Mouse (Mus musculus) thymus, postnatal 36 days (tissue): ENCODE results near the gene Ift140.

Experiments
- DNase-seq, 2 experiments: peaks; one replicate each; pipeline ENCODE4 v3.0.0; 2022; ENCODE audit warnings: mixed read lengths in 2 of 2

Ift140 gene

DNA sequence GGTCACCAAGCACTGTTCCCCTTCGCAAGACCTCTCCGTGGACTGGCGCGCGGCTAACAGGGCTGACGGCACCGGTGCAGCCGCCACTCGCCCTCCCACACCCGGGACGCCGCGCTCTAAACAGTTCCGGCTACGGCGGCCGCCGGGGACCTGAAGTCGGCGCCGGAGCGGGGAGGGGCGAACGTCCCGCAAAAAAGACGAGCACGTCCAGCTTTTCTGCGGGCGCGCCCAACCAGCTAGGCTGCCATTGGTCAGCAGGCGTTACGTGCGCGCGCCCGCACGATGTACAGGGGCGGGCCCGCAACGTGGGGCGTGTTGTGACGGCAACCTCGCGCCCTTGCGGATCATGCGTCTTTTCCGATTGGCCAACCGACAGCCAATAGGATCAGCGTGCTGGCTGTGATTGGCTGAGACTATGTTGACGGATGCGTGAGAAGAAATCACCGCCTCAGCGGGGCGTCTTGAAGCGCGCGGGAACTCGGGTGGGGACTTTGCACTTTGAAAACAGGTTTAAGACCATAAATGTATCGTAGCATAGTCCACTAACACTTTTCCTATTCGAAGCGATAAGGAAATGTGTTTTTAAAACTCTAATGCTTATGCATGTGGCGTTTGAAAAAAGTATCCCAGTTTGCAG is at the start of gene Ift140, which contains the start of gene Cramp1l:
Gene Ift140, plus strand, starts transcription at position 431 of the 637 bp plus-strand sequence.
Gene Cramp1l, minus strand, starts transcription at position 134 of the 637 bp plus-strand sequence.
- DNase-seq = peak; percentile 96 to 99

- no peak for DNase-seq
Measured at GRCm38 (mm10) chr17:24987221-24987620, 28.7 kb upstream of the Ift140 start.

DNA sequence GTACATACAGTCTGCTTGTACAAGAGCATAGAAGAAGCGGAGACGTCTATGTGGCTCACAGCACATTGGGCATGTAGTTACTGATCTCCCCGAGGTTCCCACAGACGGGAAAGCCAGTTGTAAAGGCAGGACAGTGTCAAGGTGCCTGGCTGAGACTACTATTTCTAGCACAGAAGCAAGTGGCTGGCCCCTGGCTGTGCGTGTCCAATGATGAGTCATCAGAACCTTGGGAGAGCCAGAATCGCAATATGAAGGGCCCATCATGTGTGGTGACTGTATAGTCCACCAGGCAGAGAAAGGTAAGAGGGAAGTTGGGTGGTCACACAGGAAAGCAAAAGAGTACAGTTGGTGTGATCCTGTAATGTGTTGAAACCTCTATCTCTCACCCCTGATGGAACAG is 21.2 kb upstream of the Ift140 start:
- DNase-seq = no peak

DNA sequence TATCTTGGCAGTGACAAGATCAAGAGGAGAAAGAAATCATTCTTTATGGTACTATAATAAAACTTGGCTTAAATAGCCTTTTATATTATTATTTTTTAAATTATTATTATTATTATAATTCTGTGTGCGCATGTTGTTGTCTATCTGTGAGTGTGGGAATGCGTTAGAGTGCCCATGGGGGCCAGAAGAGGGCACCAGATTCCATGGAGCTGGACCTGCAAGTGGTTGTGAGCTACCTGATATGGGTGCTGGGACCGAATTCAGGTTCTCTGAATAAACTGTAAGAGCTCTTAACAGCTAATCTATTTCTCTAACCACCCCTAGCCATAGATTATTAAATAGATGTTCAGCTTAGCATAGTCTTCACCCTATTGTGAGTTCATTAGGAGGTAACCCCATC is 10.8 kb upstream of the Ift140 start:
- no peak for DNase-seq

- no peak for DNase-seq
Measured at GRCm38 (mm10) chr17:25007480-25007879, 8.4 kb upstream of the Ift140 start.

GRCm38 (mm10) chr17:25013606-25014501 is 2.0 kb upstream of the Ift140 start:
- peak; percentile 46 to 55 for DNase-seq

DNA sequence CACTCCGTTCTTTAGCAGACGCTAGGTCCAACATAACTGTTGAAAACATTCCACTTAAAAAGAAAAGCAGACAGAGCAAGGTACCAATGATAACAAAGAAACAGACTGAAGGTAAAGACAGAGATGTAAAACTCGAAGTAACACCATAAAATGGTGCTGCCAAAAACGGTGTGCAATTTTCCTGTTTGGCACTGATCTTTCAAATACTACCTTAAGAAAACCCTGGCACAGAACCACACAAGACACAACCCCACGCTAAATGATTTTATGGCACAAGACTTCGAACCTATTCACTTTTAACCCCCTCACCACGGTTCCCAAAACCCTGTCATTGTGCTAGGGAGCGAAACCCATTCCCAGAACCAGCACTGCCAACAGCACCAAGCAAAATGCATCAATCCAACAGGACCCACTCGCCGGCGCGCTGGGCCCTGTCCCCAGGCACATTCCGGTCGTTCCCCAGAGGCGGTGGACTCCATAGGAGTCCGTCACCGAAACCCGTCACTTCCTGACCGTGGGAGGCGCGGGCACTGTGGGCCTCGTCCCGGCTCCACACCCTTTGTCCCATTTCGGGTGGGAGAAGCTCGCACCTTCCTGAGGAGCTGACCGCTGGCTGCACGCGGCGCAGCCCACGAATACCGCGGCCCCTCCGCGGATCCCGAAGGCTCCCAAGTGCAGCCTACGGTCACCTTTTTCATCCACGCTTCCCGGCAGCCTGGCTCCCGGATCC is 879 bp upstream of the Ift140 start:
- no peak for DNase-seq

- DNase-seq = peak; percentile 60 to 67
Measured at GRCm38 (mm10) chr17:25016292-25017132, 627 bp downstream of the Ift140 start.

- DNase-seq = no peak
Measured at GRCm38 (mm10) chr17:25036183-25036582, 20.3 kb downstream of the Ift140 start.

DNA sequence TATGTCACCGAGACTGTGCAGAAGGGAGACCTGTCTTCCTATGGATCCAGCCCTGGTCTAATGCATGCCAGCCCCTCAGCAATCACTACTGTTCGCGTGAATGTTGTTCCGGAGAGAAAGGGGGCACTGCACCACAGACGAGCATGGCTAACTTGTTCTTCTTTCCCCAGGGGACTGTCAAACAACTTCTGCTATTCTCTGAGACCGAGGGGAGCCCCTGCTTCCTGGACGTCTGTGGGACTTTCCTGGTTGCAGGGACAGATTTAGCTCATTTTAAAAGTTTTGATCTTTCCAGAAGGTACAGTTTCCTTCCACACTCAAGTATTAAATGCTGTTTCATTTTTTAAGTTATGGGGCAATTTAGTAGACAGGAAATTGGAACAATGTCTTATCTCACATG is 29.0 kb downstream of the Ift140 start:
- DNase-seq = no peak

GRCm38 (mm10) chr17:25045281-25045680 is 29.4 kb downstream of the Ift140 start:
- DNase-seq = no peak

DNA sequence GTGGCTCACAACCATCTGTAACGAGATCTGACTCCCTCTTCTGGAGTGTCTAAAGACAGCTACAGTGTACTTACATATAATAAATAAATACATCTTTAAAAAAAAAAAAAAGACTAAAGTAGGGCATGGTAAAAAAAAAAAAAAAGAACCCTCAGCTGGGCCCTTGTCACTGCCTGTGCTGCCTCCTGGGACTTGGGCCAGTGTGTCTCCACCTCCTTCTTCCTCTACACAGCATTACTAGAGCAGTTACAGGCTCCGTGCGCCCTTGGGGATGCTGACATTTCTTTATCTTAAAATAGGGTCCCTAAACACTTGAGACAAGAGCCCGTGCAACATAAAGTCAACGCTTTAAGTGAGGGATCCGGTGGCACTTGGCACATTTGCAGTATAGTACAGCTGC is 31.3 kb downstream of the Ift140 start:
- DNase-seq = no peak

- no peak for DNase-seq
Measured at GRCm38 (mm10) chr17:25053274-25053673, 37.4 kb downstream of the Ift140 start.

DNA sequence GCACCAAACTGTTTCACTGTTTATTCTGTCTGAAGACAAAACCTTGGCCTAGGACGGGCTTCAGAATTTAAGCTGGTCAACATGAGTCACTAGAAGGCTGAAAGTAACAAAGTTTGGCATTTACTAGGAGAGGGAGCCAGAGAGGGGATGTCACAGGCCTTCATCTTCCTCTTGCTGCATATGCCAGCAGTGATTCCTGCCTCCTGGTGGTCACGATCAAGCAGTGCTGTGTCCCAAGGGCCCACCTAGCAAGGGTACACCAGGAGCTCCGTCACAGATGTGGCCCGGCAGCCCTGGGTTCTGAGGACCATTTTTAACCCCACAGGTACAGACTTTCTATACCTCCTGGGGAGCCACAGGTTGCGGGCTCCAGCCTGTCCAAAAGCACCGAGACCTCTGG is 41.2 kb downstream of the Ift140 start:
- no peak for DNase-seq

DNA sequence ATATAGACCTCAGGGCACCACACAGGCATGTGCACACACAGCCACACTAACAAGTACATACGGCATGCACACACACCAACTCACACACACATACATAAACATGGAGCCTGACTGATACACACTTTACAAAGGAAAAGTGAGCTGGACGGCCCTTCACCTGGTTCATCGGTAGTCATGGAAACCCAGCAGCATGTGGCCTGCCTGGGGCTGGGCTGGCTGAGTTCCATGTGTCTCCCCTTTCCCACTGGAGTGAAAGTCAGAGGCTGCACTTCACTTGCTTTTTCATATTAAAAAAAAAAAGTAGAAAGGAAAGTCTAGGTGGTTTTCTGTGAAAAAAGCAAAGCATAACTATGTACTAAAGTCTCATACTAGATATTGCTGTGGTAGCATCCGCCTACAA is 47.4 kb downstream of the Ift140 start:
- DNase-seq = no peak

DNA sequence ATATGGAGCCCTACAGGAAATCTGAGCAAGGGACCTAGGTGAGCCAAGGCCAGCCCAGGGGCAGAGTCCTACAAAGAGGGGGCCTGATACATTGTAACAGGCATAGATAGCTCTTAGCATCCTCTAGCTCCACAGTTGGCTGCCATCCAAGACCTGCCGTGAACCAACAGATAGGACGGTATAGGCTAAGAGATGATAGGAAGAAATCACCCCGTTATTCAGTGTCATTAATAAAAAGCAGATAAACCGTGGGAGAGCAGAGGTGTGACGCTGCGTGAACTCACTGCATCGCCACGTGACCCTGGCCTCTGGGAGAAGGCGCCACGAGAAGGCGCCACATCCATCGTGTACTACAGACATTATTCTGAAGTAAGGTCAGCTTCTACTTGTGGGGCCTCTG is 48.0 kb downstream of the Ift140 start:
- DNase-seq = no peak

- DNase-seq = no peak
Measured at GRCm38 (mm10) chr17:25064351-25064750, 48.5 kb downstream of the Ift140 start.

- DNase-seq = no peak
Measured at GRCm38 (mm10) chr17:25065189-25065588, 49.3 kb downstream of the Ift140 start.

DNA sequence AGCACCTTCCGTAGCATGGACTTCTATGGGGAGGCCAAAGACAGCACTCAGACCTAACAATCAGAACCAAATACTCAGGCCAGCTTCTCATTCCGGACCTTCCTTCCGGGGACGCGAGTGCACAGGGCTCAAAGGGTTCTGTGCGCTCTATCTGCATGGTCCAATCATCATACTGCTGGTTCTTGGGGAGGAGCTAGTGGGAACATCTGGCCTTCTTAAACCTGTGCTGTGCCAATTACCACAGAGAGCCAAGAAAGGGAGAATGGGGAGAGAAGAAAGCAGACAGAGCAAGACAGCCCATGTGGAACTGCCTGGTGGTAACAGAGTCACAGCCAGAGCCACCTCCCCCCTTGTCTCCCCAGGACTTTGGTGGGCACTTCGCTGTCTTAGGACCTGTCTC is 50.7 kb downstream of the Ift140 start:
- no peak for DNase-seq

DNA sequence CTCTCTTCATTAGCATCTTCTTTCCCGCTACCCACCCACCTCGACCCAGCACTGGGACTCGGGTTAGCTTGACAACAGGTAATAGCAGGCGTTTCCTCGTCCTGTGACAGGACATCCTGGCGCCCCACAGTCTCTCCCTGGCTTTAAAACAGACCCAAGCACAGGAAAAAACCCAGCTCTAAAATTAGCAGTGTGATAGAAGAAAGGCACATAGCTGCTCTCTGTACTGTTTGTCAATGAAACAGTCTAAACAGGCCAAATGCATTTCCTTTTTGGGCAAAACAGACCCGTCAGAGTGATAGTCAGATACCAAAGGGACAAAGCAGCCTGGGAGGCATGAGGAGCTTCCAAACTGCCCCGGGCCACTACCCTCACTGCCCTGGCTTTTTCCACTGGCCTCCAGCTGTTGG is 51.6 kb downstream of the Ift140 start:
- DNase-seq = no peak

- DNase-seq = no peak
Measured at GRCm38 (mm10) chr17:25068690-25069089, 52.8 kb downstream of the Ift140 start.

DNA sequence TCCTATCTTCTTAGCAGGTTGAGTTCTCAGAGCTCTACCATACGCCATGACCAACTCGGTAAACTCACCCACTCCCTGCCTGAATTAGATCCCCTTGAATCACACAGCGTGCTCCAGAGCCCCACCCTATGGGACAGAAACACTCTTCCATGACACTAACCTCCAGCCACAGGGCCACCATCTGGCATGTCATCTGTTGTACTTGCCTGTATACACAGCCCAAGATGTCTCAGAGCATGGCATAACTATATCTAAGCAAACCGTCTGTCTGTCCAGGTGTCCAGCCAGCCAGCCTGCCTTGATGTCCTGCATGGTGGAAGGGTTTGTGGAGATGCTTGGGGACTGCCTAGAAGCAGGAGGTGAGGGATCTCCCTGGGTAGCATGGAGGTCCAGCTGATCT is 61.0 kb downstream of the Ift140 start:
- DNase-seq = no peak
